In genomic region chr6:49491526-49491925, GRCm38 (mm10) we compare ENCODE assay signal across 28 mouse cellular contexts.
"Had no signal": no experiment of that assay in that cellular context is flagged by ENCODE, and none has a peak within 500 bp of the region (broad histone marks: within the 10 kb centered on the region; RNA-seq: fewer than 3 reads in every experiment).

No protein-coding gene starts in this region.

- DNase-seq: cerebellum, adult 18-20 months; cerebellum, adult 2 months; cerebellum, adult 8-10 months; cerebellum, adult 9-10 months; cerebellum, adult 9-11 months; cerebellum, postnatal 10 days; cerebellum, postnatal 14 days; cerebellum, postnatal 25 days; cerebellum, postnatal 36 days; embryo, embryonic 11 days; forebrain, postnatal 0 days; gastrocnemius, adult 2 months; gastrocnemius, postnatal 10 days; gastrocnemius, postnatal 14 days; gastrocnemius, postnatal 25 days; gastrocnemius, postnatal 36 days; heart, adult 18-20 months had no signal

- ATAC-seq: forebrain, embryonic 13.5 days; forebrain, embryonic 14.5 days; forebrain, embryonic 15.5 days; forebrain, embryonic 16.5 days; forebrain, postnatal 0 days had no signal

- H3K36me3 ChIP-seq: embryonic facial prominence, embryonic 10.5 days; embryonic facial prominence, embryonic 12.5 days; embryonic facial prominence, embryonic 13.5 days; embryonic facial prominence, embryonic 15.5 days; forebrain, embryonic 10.5 days; forebrain, embryonic 12.5 days; forebrain, embryonic 15.5 days had no signal

- H3K9me3 ChIP-seq: embryonic facial prominence, embryonic 10.5 days; embryonic facial prominence, embryonic 12.5 days; embryonic facial prominence, embryonic 13.5 days; embryonic facial prominence, embryonic 15.5 days; forebrain, embryonic 12.5 days; forebrain, embryonic 13.5 days; forebrain, embryonic 15.5 days had no signal

- H3K27me3 ChIP-seq: embryonic facial prominence, embryonic 12.5 days; embryonic facial prominence, embryonic 13.5 days; embryonic facial prominence, embryonic 15.5 days; forebrain, embryonic 12.5 days; forebrain, embryonic 13.5 days; forebrain, embryonic 15.5 days had no signal

- H3K4me2 ChIP-seq: embryonic facial prominence, embryonic 12.5 days; embryonic facial prominence, embryonic 13.5 days; embryonic facial prominence, embryonic 15.5 days; forebrain, embryonic 12.5 days; forebrain, embryonic 13.5 days; forebrain, embryonic 15.5 days had no signal

- H3K4me1 ChIP-seq: embryonic facial prominence, embryonic 10.5 days; embryonic facial prominence, embryonic 12.5 days; embryonic facial prominence, embryonic 13.5 days; embryonic facial prominence, embryonic 15.5 days; forebrain, embryonic 10.5 days; forebrain, embryonic 12.5 days; forebrain, embryonic 13.5 days; forebrain, embryonic 15.5 days had no signal

- H3K4me3 ChIP-seq: embryonic facial prominence, embryonic 10.5 days; embryonic facial prominence, embryonic 12.5 days; embryonic facial prominence, embryonic 13.5 days; embryonic facial prominence, embryonic 15.5 days; erythroblast, embryonic 14.5 days; forebrain, embryonic 10.5 days; forebrain, embryonic 12.5 days; forebrain, embryonic 13.5 days; forebrain, embryonic 15.5 days; gastrocnemius, adult 2 months had no signal

- H3K9ac ChIP-seq: embryonic facial prominence, embryonic 12.5 days; embryonic facial prominence, embryonic 13.5 days; embryonic facial prominence, embryonic 15.5 days; forebrain, embryonic 12.5 days; forebrain, embryonic 13.5 days; forebrain, embryonic 15.5 days; forebrain, postnatal 0 days had no signal

- H3K27ac ChIP-seq: embryonic facial prominence, embryonic 10.5 days; embryonic facial prominence, embryonic 12.5 days; embryonic facial prominence, embryonic 13.5 days; embryonic facial prominence, embryonic 15.5 days; forebrain, embryonic 10.5 days; forebrain, embryonic 12.5 days; forebrain, embryonic 13.5 days; forebrain, embryonic 15.5 days; gastrocnemius, adult 2 months had no signal
